Mouse (Mus musculus) heart, postnatal 0 days (tissue): ENCODE data around the gene Cdk13.

ENCODE experiments used
- CTCF ChIP-seq: IDR thresholded peaks from 2 replicates; pipeline ENCODE4 v1.5.1; 2016; ENCODE audit warnings: antibody characterized with exemption, control low read depth, low read depth
- EP300 ChIP-seq: IDR thresholded peaks from 2 replicates; pipeline ENCODE4 v1.6.1; 2016; ENCODE audit warnings: antibody characterized with exemption, low read depth

DNA sequence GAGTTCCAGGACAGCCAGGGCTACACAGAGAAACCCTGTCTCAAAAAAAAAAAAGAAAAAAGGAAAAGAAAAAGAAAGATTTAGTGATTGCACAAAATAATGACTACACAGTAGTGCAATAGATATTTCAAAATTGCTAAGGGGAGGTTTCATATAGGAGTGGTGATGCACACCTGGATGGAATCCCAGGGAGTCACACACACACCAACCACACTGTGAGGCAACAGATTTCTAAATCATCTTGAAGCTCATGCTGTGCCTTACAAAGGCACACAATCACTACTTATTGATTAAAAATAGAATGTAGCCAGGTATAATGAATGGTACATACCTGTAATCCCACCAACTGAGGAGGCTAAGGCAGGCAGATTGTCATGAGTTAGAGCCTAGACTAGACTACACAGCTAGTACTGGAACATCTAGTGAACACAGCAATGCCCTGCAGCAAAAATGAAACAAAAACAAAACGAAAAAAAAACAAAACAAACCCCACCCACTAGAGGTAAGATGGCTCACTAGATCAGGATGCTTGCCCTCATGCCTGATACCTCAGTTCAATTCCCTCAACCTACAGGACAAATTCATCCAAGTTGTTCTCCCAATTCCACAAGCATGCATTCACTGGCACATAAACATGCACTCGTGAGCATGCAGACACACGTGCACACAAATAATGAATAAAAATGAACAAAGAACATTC, 9.0 kb downstream of the Cdk13 start:
- TF ChIP-seq EP300 (no peak), CTCF (no peak)
